Mouse (Mus musculus) neural tube, embryonic 11.5 days (tissue): ENCODE results near the gene Asb14. TPM values are rescaled to one million over a fixed set of nuclear protein-coding genes. Genes with fewer than 3 reads are reported as not detected.

ENCODE experiments used
- polyA plus RNA-seq: library from polyadenylated mRNA; unstranded; fragments of >200 nt; fragmentation: Nextera tagmentation; extraction: Ambion mirVana; gene quantifications from 2 replicates; pipeline ENCODE4 v1.2.1, GENCODE M21; 2014

Asb14 gene
- polyA plus RNA-seq, 1 experiment from 2014 or later, result not detected

Other genes starting within 250 kb of the Asb14 start
- 13.3 and 14.9 TPM in 2 replicates for gene Pde12, start 224.7 kb upstream of the Asb14 start, polyA plus RNA-seq
- gene Dnah12, start 201.3 kb upstream of the Asb14 start, polyA plus RNA-seq, result 0.01 TPM in 2 replicates
- 32.7 and 39.2 TPM in 2 replicates for gene Appl1, start 76.7 kb downstream of the Asb14 start, polyA plus RNA-seq
- not detected in 2 replicates for gene Hesx1, start 99.9 kb downstream of the Asb14 start, polyA plus RNA-seq
- 3.7 and 4.1 TPM in 2 replicates for gene Il17rd, start 144.4 kb downstream of the Asb14 start, polyA plus RNA-seq
- 5.1 and 7.2 TPM in 2 replicates for gene Arhgef3, start 220.3 kb downstream of the Asb14 start, polyA plus RNA-seq